Mouse (Mus musculus) myocyte (in vitro differentiated cells): ENCODE measurements around the gene B3galt5.

Source experiments
- CEBPB ChIP-seq: IDR thresholded peaks from 2 replicates; pipeline ENCODE4 v1.6.1; 2011; ENCODE audit warnings: mild to moderate bottlenecking, moderate library complexity; ENCODE audit not compliant: poor library complexity, insufficient read depth, severe bottlenecking
- E2F4 ChIP-seq: IDR thresholded peaks from one replicate; pipeline ENCODE4 v1.6.1; 2011; ENCODE audit warnings: mild to moderate bottlenecking, control low read depth, moderate library complexity; ENCODE audit not compliant: insufficient read depth
- MYOD1 ChIP-seq, 3 experiments: IDR thresholded peaks; one replicate each; pipeline ENCODE4 v1.6.1; 2011; ENCODE audit warnings: control low read depth in 2 of 3, low read depth in 2 of 3, mild to moderate bottlenecking in 2 of 3, moderate library complexity in 1 of 3; ENCODE audit not compliant: insufficient read length in 2 of 3, control insufficient read depth in 1 of 3
- POLR2A ChIP-seq: IDR thresholded peaks from one replicate; pipeline ENCODE4 v1.6.1; 2011; ENCODE audit warnings: low read depth, mild to moderate bottlenecking, control low read depth, moderate library complexity; ENCODE audit not compliant: insufficient read length
- TCF3 ChIP-seq: IDR thresholded peaks from one replicate; pipeline ENCODE4 v1.6.1; 2011; ENCODE audit warnings: low read depth, control low read depth; ENCODE audit not compliant: insufficient read length
- USF1 ChIP-seq: IDR thresholded peaks from one replicate; pipeline ENCODE4 v1.6.1; 2011; ENCODE audit warnings: low read depth, mild to moderate bottlenecking, control low read depth, moderate library complexity

GRCm38 (mm10) chr16:96345117-96345516 lies 109.5 kb downstream of the B3galt5 start:
- TF ChIP-seq TCF3 (no peak), USF1 (no peak), E2F4 (no peak), POLR2A (no peak), MYOD1 (IDR thresholded peaks at IDR 0.05; ENCODE audit: control insufficient read depth in 1 of 3, insufficient read length in 2 of 3, low read depth in 2 of 3) (no peak), CEBPB (no peak)
